Mouse (Mus musculus) cortical plate, adult 2 months (tissue): ENCODE results near the gene Adpgk. TPM values are rescaled to one million over a fixed set of nuclear protein-coding genes. Genes with fewer than 3 reads are reported as not detected.
"Not testable (repeated sequence)": the region's sequence is repeated elsewhere in the genome, so short reads cannot be mapped to it uniquely, and the experiment has no call there.

ENCODE experiments used
- H3K27ac ChIP-seq: fragments of 200-500 bp; 2 replicates; pipeline ENCODE4 v1.5.1; 2012; ENCODE audit warnings: low read length, control low read depth, inconsistent platforms; ENCODE audit not compliant: insufficient read depth
- H3K4me1 ChIP-seq: fragments of 200-500 bp; 2 replicates; pipeline ENCODE4 v1.6.1; 2011; ENCODE audit warnings: low read length; ENCODE audit not compliant: control insufficient read depth, insufficient read depth
- H3K4me3 ChIP-seq: fragments of 200-500 bp; 2 replicates; pipeline ENCODE4 v1.5.1; 2011; ENCODE audit warnings: mild to moderate bottlenecking, low read length, control low read depth; ENCODE audit not compliant: insufficient read depth
- CTCF ChIP-seq: fragments of 200-500 bp; IDR thresholded peaks from 2 replicates; pipeline ENCODE4 v1.5.1; 2011; ENCODE audit warnings: mild to moderate bottlenecking, control low read depth, low read length; ENCODE audit not compliant: insufficient read depth; ENCODE audit errors: extremely low read depth
- POLR2A ChIP-seq: fragments of 200-500 bp; IDR thresholded peaks from 2 replicates; pipeline ENCODE4 v1.6.1; 2011; ENCODE audit warnings: mild to moderate bottlenecking, low read length, control low read depth; ENCODE audit not compliant: insufficient read depth; ENCODE audit errors: extremely low read depth
- polyA plus RNA-seq: library from polyadenylated mRNA; depleted of rRNA; stranded (reverse); fragments of >200 nt; gene quantifications from 2 replicates; pipeline ENCODE4 v1.2.3, GENCODE M21; 2012; rRNA removed

Adpgk gene
- polyA plus RNA-seq, 1 experiment: 16.3 TPM

DNA sequence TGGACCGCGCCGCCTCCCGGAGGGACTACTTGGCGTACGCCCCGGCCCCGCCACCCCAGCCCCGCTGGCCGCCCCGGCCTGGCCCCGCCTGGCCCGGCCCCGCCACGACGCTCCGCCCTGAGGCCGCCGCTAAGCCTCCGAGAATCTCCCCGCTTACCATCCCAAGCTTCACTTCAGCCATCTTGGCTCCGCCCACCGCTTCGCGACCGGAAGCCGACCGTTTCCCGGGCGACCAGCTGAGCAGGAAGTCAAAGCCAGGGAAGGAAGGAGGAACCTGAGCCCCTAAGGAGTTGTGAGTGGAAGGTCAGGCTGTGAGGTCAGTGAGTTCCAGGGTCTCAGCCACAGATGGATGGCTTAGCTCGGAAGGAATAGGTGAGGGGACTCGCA lies 61.9 kb downstream of the Adpgk start, which contains the start of gene Bbs4:
Bbs4 (minus strand) TSS at position 256 of the 387 bp plus-strand sequence.
- TF ChIP-seq CTCF (no peak), POLR2A (peak; percentile 81)
- Histone ChIP-seq H3K4me3 (peak within 1 kb of the TSS; percentile 54), H3K4me1 (no peaks in the 10 kb centered on the region; the same call in 1 of the 2 replicates), H3K27ac (no peak within 1 kb of the TSS)

DNA sequence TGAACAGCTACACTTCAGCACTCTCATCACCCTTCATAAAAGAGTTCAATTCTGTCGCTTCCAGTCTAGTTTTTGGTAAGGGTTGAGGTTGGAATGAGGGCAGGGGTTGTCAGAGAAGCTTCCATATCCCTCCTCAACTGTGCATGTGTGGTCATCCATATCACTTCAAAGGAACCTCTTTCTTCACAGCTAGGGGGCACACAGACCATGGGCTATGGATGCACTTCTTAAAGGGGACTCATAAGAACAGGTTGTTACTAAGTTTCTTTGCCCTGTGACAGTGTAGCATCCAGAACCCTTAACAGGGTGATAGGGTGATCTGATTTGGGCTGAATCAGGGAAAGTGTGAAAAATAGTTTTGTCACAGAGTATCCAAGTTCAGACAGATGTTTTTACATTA lies 66.7 kb downstream of the Adpgk start:
- H3K4me1 ChIP-seq, H3K4me3 ChIP-seq, H3K27ac ChIP-seq: not testable (repeated sequence)

DNA sequence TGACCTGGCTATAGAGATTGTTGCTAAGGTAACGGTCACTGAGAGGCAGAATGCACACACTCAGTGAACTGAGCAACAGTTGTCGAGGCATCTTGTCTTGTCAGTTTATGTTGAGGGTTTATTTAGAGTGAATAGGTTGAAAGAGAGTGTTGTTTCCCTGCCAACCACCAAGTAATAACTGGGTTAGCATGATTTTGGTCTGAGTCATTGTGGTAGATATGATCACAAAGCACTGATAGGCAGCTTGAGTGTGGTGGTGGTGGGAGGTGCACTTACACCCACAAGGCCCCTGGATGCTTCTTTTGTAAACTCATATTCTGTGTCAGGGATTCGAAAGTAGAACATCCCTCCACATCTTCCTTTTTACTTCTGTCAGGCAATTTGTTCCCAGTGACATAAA lies 69.1 kb downstream of the Adpgk start:
- not testable (repeated sequence) for H3K27ac ChIP-seq, H3K4me3 ChIP-seq, H3K4me1 ChIP-seq

DNA sequence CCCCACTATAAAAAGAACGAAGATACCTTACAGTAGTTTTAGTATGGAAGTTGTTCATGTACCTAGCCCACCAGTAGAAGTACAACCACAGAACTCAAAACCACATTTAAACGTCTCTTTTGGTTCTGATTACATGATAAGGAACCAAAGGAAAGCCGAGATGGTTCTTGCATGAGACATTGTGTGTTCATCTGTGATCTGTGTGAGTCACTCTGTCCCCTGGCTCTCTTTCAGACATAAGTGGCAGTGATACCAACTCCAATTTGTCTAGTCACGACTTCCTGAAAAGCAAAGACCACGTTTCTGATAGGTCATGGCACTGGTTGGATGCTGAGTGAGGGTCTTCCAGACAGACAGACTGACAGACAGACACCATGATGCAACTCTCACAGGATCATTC lies 77.9 kb downstream of the Adpgk start:
- TF ChIP-seq CTCF: no peak
- TF ChIP-seq POLR2A: no peak

DNA sequence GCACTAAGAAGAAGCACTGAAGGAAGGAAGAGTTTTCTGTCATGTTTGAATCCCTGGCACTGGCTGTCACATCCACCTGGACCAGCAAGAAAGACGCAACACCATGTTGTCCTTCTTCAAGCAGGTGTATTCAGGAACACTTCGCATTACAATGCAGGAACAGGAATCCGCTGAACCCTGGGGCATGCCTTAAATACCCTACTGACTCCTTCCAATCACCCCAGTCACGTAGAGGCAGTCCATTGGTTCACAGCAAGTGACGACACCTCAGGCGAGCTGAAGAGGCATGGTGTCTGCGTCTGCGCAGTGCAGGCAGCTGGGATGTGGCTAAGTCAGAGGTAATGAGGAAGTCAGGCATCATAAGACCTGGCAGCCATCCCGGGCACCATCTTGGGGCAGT lies 78.3 kb downstream of the Adpgk start:
- Histone ChIP-seq H3K4me3 (no peak overlapping the region), H3K4me1 (no peaks in the 10 kb centered on the region), H3K27ac (no peak overlapping the region)
- no peak for TF ChIP-seq POLR2A

More for the DNA sequence above, 77.9 kb downstream of the Adpgk start:
- no peaks in the 10 kb centered on the region for H3K4me1 ChIP-seq
- H3K27ac ChIP-seq: no peak overlapping the region
- H3K4me3 ChIP-seq: no peak overlapping the region

Other genes with a start within 250 kb of the Adpgk start
- gene Bbs4, start 62.0 kb downstream of the Adpgk start, polyA plus RNA-seq: 36.7 and 38.3 TPM in 2 replicates
- 48.8 and 49.5 TPM in 2 replicates for gene Arih1, start 195.1 kb downstream of the Adpgk start, polyA plus RNA-seq
- gene Hexa, start 248.0 kb downstream of the Adpgk start, polyA plus RNA-seq: 56.1 and 59.4 TPM in 2 replicates
- gene Tmem202, start 248.3 kb downstream of the Adpgk start, polyA plus RNA-seq: 2.8 TPM in 2 replicates